Mouse (Mus musculus) stomach, postnatal 0 days (tissue): ENCODE results near the gene Il27. TPM values are rescaled to one million over a fixed set of nuclear protein-coding genes. Genes with fewer than 3 reads are reported as not detected.

Experiments
- ATAC-seq: fragments of 200-750 bp; cut with Nextera tagmentation; 2 replicates; pipeline ENCODE4 v1.8.0; 2017; ENCODE audit not compliant: low FRiP score, low TSS enrichment
- DNase-seq: peaks from one replicate; pipeline ENCODE4 v3.0.0-alpha.2; 2016; ENCODE audit warnings: low spot score
- H3K27ac ChIP-seq: fragments of 300-500 bp; sonication (generic); replicated peaks from 2 replicates; pipeline ENCODE4 v1.5.1; 2014; ENCODE audit warnings: mild to moderate bottlenecking, control low read depth
- H3K27me3 ChIP-seq: fragments of 300-500 bp; sonication (generic); 2 replicates; pipeline ENCODE4 v1.6.1; 2014; ENCODE audit warnings: low read length; ENCODE audit not compliant: control insufficient read depth, insufficient read depth
- H3K36me3 ChIP-seq: fragments of 300-500 bp; sonication (generic); 2 replicates; pipeline ENCODE4 v1.6.1; 2014; ENCODE audit warnings: low read length, mixed read lengths; ENCODE audit not compliant: control insufficient read depth, insufficient read depth
- H3K4me1 ChIP-seq: fragments of 300-500 bp; sonication (generic); replicated peaks from 2 replicates; pipeline ENCODE4 v1.6.1; 2014; ENCODE audit warnings: antibody characterized with exemption; ENCODE audit not compliant: control insufficient read depth, insufficient read depth
- H3K4me2 ChIP-seq: fragments of 300-500 bp; sonication (generic); replicated peaks from 2 replicates; pipeline ENCODE4 v1.6.1; 2014; ENCODE audit warnings: low read depth, mild to moderate bottlenecking, control low read depth, moderate library complexity
- H3K4me3 ChIP-seq: fragments of 300-500 bp; sonication (generic); 2 replicates; pipeline ENCODE4 v1.5.1; 2014; ENCODE audit warnings: low read depth, low read length, control low read depth
- H3K9ac ChIP-seq: fragments of 300-500 bp; sonication (generic); 2 replicates; pipeline ENCODE4 v1.6.1; 2014; ENCODE audit warnings: mild to moderate bottlenecking, low read length, control low read depth, mixed read lengths
- H3K9me3 ChIP-seq: fragments of 300-500 bp; sonication (generic); 2 replicates; pipeline ENCODE4 v1.6.1; 2016; ENCODE audit warnings: low read length; ENCODE audit not compliant: control insufficient read depth
- CTCF ChIP-seq: IDR thresholded peaks from 2 replicates; pipeline ENCODE4 v1.5.1; 2016; ENCODE audit warnings: antibody characterized with exemption, low read depth, mild to moderate bottlenecking, moderate library complexity
- EP300 ChIP-seq: optimal IDR thresholded peaks from 2 replicates; pipeline ENCODE3; 2016; ENCODE audit warnings: antibody characterized with exemption
- WGBS: fragments of 180-500 bp; shearing (Covaris S2); extraction: QIAGEN DNeasy Blood & Tissue Kit; methylation state at CpG from one replicate; pipeline ENCODE4 v1.1.7; 2014; 5-methylcytosine and 5-hydroxymethylcytosine counted together
- polyA plus RNA-seq: library from polyadenylated mRNA; unstranded; fragments of >200 nt; fragmentation: Nextera tagmentation; extraction: Ambion mirVana; gene quantifications from 2 replicates; pipeline ENCODE4 v1.2.1, GENCODE M21; 2015

The Il27 gene
- polyA plus RNA-seq, 1 experiment from 2014 or later, result 0.10 TPM

DNA sequence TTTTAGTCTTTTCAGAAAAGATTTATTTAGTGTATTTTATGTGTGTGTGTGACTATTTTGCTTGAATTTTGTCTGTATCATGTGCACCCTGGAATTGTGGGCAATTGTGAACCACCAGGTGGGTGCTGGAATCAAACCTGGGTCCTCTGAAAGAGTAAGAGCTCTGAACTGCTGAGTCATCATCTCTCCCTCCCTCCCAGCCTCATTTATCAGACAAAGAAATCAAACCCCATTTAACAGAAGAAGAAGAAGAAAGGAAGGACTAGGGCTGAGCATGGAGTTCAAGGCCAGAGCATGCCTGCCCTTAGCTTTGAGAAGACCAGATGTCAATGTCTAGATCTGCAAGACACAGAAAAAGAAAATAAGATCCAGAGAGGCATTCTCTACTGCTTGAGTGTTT, 40.6 kb upstream of the Il27 start:
- H3K9ac ChIP-seq, result no peak overlapping the region
- no peak for ATAC-seq
- TF ChIP-seq CTCF, result no peak
- TF ChIP-seq EP300, result no peak
- no peaks in the 10 kb centered on the region for H3K4me1 ChIP-seq
- no peak overlapping the region for H3K4me2 ChIP-seq
- no peaks in the 10 kb centered on the region for H3K9me3 ChIP-seq
- H3K27me3 ChIP-seq, result no peaks in the 10 kb centered on the region
- H3K27ac ChIP-seq, result no peak overlapping the region
- H3K4me3 ChIP-seq, result no peak overlapping the region
- H3K36me3 ChIP-seq, result no peaks in the 10 kb centered on the region
- no peak for DNase-seq

- ATAC-seq, result no peak
- 87% methylated on average over 2 of the region's 2 CpGs for WGBS
- TF ChIP-seq CTCF (no peak), EP300 (no peak)
Measured at GRCm38 (mm10) chr7:126632478-126632877, 37.7 kb upstream of the Il27 start.

GRCm38 (mm10) chr7:126630824-126631518, 36.2 kb upstream of the Il27 start, which contains the start of gene Nupr1:
Gene Nupr1, minus strand, starts transcription at chr7:126630861.
- no peaks in the 10 kb centered on the region for H3K36me3 ChIP-seq
- peak within 1 kb of the TSS; percentile 65 for H3K27ac ChIP-seq
- no peaks in the 10 kb centered on the region for H3K9me3 ChIP-seq
- H3K9ac ChIP-seq, result no peak within 1 kb of the TSS; the same call in 1 of the 2 replicates
- H3K27me3 ChIP-seq, result no peaks in the 10 kb centered on the region
- no peak within 1 kb of the TSS for H3K4me2 ChIP-seq
- H3K4me3 ChIP-seq, result no peak within 1 kb of the TSS
- WGBS, result 68% methylated on average over 4 of the region's 4 CpGs
- ATAC-seq (peak; percentile 93), DNase-seq (peak; percentile 72)
- TF ChIP-seq EP300, result no peak
- TF ChIP-seq CTCF, result peak; percentile 12; the same call in 1 of the 2 replicates
- H3K4me1 ChIP-seq, result no peaks in the 10 kb centered on the region; the same call in 1 of the 2 replicates

More at GRCm38 (mm10) chr7:126632478-126632877, 37.7 kb upstream of the Il27 start:
- Histone ChIP-seq H3K9me3 (no peaks in the 10 kb centered on the region), H3K36me3 (no peaks in the 10 kb centered on the region), H3K27me3 (no peaks in the 10 kb centered on the region), H3K4me1 (no peaks in the 10 kb centered on the region), H3K27ac (no peak overlapping the region), H3K4me3 (no peak overlapping the region), H3K9ac (no peak overlapping the region), H3K4me2 (no peak overlapping the region)
- DNase-seq, result no peak

DNA sequence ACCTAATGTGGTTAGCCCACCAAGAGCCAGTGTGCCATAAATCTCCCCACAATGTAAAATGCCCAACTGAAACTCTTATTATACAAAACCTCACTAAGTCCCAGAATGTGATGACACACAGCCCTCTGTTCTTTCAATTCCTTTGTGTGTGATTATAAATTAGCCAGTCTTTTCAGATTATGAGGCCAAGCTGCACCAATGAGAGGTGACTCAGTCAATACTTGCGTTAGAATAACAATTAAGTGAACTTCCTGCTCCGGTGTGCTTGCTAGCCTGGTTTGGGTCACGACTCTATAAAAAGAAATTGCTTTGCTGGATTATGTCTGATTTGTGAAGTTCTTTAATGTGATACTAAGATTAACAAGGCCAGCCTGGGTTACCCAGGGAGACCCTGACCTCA, 35.2 kb upstream of the Il27 start:
- Histone ChIP-seq H3K4me1 (no peaks in the 10 kb centered on the region; the same call in 1 of the 2 replicates), H3K9ac (no peak overlapping the region; the same call in 1 of the 2 replicates), H3K27ac (peak overlapping the region; percentile 65), H3K4me3 (no peak overlapping the region), H3K27me3 (no peaks in the 10 kb centered on the region), H3K9me3 (no peaks in the 10 kb centered on the region), H3K36me3 (no peaks in the 10 kb centered on the region), H3K4me2 (no peak overlapping the region)
- TF ChIP-seq CTCF (no peak), EP300 (no peak)
- peak; percentile 19; the same call in 1 of the 2 replicates for ATAC-seq
- no peak for DNase-seq
- 18% methylated on average over 3 of the region's 3 CpGs for WGBS

- DNase-seq, result no peak
- TF ChIP-seq EP300 (no peak), CTCF (no peak)
- Histone ChIP-seq H3K4me1 (no peaks in the 10 kb centered on the region; the same call in 1 of the 2 replicates), H3K27me3 (no peaks in the 10 kb centered on the region), H3K9ac (no peak overlapping the region), H3K4me2 (no peak overlapping the region), H3K27ac (0 out of 2 replicates have a peak overlapping the region, but pooled peaks have one; percentile 35), H3K4me3 (no peak overlapping the region), H3K9me3 (no peaks in the 10 kb centered on the region), H3K36me3 (no peaks in the 10 kb centered on the region)
- ATAC-seq, result no peak
- 53% methylated on average over 6 of the region's 6 CpGs for WGBS
Measured at GRCm38 (mm10) chr7:126628111-126628510, 33.4 kb upstream of the Il27 start.
